Mouse (Mus musculus) neural tube, embryonic 15.5 days (tissue): ENCODE data around the gene E130114P18Rik. TPM values are rescaled to one million over a fixed set of nuclear protein-coding genes. Genes with fewer than 3 reads are reported as not detected.

Experiments
- ATAC-seq: fragments of 200-750 bp; cut with Nextera tagmentation; 2 replicates; pipeline ENCODE4 v1.8.0; 2017; ENCODE audit warnings: mild to moderate bottlenecking, moderate TSS enrichment, moderate library complexity; ENCODE audit not compliant: low FRiP score
- H3K27ac ChIP-seq: fragments of 300-500 bp; sonication (generic); replicated peaks from 2 replicates; pipeline ENCODE4 v1.5.1; 2015; ENCODE audit warnings: mild to moderate bottlenecking, inconsistent platforms
- H3K27me3 ChIP-seq: fragments of 300-500 bp; sonication (generic); replicated peaks from 2 replicates; pipeline ENCODE4 v1.6.1; 2015; ENCODE audit warnings: inconsistent platforms
- H3K36me3 ChIP-seq: fragments of 300-500 bp; sonication (generic); 2 replicates; pipeline ENCODE4 v1.6.1; 2015; ENCODE audit warnings: inconsistent platforms
- H3K4me1 ChIP-seq: fragments of 300-500 bp; sonication (generic); 2 replicates; pipeline ENCODE4 v1.6.1; 2015; ENCODE audit warnings: inconsistent platforms
- H3K4me2 ChIP-seq: fragments of 300-500 bp; sonication (generic); 2 replicates; pipeline ENCODE4 v1.6.1; 2015; ENCODE audit warnings: inconsistent platforms, mild to moderate bottlenecking, moderate library complexity
- H3K4me3 ChIP-seq: fragments of 300-500 bp; sonication (generic); replicated peaks from 2 replicates; pipeline ENCODE4 v1.5.1; 2015; ENCODE audit warnings: mild to moderate bottlenecking, inconsistent platforms
- H3K9ac ChIP-seq: fragments of 300-500 bp; sonication (generic); replicated peaks from 2 replicates; pipeline ENCODE4 v1.6.1; 2015; ENCODE audit warnings: mild to moderate bottlenecking, inconsistent platforms
- H3K9me3 ChIP-seq: fragments of 300-500 bp; sonication (generic); replicated peaks from 2 replicates; pipeline ENCODE4 v1.6.1; 2016; ENCODE audit warnings: inconsistent platforms
- WGBS: fragments of 180-500 bp; shearing (Covaris S2); methylation state at CpG from one replicate; pipeline ENCODE4 v1.1.7; 2015; ENCODE audit warnings: mixed read lengths; 5-methylcytosine and 5-hydroxymethylcytosine counted together
- polyA plus RNA-seq: library from polyadenylated mRNA; unstranded; fragments of >200 nt; fragmentation: Nextera tagmentation; extraction: Ambion mirVana; gene quantifications from 2 replicates; pipeline ENCODE4 v1.2.1, GENCODE M21; 2015

The E130114P18Rik gene
- polyA plus RNA-seq, 1 experiment from 2014 or later, result 18.4 TPM

DNA sequence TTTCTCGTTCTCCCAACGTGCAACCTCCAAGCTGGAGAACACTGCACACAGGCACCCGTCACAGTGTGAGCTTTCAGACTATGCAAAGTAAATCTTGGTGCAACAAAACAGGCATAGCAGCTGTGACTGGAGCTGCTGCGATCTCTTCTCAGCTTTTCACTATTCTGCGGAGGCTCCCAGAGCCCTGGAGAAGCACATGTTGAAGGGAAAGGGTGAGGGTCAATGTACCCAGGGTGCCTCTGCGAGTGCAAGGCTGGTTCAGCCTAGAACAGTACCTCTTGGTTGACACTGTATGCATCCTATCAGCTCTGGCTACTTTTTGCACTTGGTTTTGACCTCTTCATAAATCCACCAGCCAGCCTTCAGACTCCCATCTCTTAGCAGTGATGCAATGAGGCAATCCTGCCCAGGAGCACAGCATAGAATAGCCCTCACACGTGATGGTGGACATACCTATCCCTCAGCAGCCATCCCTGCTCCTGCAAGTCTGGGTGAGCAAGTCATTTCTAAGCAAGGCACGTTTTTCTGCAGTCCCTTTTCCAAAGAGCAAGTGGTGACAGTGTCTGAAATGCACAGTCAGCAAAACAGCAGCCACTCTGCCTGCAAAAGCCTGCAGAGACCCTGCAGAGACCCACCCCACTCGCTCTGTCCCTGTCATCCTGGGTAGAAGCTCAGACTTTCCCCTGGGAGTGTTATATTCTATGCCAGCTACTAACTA, 67.7 kb downstream of the E130114P18Rik start:
- ATAC-seq, result peak; percentile 66
- H3K4me3 ChIP-seq, result no peak overlapping the region
- no peak overlapping the region for H3K9ac ChIP-seq
- H3K27ac ChIP-seq, result peak overlapping the region; percentile 60
- H3K4me1 ChIP-seq, result peaks cover 20% of the 10 kb centered on the region
- peak overlapping the region; percentile 13; the same call in 1 of the 2 replicates for H3K4me2 ChIP-seq
- H3K36me3 ChIP-seq, result no peaks in the 10 kb centered on the region
- no peaks in the 10 kb centered on the region for H3K9me3 ChIP-seq
- WGBS, result 21% methylated on average over 9 of the region's 9 CpGs
- H3K27me3 ChIP-seq, result no peaks in the 10 kb centered on the region

DNA sequence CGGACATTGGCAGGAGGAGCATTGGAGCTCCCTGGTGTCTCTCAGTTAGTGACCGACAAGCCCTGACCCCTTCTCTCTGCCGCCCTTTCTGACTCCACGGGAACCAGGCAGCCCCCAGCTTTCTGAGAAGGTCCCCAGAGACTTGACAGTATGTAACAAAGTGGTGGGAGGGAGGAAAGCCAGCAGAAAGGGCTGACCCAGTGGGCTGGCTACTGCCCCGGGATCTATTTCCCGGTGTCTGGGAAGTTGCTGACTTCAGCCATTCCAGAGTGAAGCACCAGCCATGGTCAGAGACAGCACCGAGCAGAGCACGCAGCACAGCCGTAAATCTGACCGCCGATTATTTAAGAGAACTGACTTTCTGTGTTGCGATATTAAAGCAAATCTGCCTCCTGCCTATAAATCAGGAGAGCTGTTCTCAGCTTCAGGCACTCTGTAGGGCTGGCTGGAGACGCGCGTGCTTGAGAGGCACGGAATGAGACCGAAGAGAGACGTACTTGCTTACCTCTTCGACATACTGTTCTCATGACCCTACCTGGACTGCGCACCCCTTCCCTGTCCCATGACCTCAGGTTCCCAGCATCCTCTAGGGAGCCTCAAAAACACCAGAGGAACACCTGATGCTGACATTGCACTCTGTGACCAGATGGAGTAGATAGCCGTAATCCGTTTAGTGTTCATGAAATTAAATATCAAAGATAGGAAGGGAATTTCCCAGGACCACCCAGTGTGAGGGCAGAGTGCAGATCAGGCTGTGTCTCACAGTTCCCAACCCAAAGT, 70.3 kb downstream of the E130114P18Rik start:
- H3K4me3 ChIP-seq, result no peak overlapping the region
- no peak overlapping the region for H3K27ac ChIP-seq
- no peaks in the 10 kb centered on the region for H3K27me3 ChIP-seq
- 53% methylated on average over 22 of the region's 22 CpGs for whole genome bisulfite sequencing
- H3K4me2 ChIP-seq, result peak overlapping the region; percentile 35
- peaks cover 20% of the 10 kb centered on the region for H3K4me1 ChIP-seq
- peak; percentile 69 for ATAC-seq
- no peak overlapping the region for H3K9ac ChIP-seq
- H3K36me3 ChIP-seq, result no peaks in the 10 kb centered on the region
- H3K9me3 ChIP-seq, result no peaks in the 10 kb centered on the region

DNA sequence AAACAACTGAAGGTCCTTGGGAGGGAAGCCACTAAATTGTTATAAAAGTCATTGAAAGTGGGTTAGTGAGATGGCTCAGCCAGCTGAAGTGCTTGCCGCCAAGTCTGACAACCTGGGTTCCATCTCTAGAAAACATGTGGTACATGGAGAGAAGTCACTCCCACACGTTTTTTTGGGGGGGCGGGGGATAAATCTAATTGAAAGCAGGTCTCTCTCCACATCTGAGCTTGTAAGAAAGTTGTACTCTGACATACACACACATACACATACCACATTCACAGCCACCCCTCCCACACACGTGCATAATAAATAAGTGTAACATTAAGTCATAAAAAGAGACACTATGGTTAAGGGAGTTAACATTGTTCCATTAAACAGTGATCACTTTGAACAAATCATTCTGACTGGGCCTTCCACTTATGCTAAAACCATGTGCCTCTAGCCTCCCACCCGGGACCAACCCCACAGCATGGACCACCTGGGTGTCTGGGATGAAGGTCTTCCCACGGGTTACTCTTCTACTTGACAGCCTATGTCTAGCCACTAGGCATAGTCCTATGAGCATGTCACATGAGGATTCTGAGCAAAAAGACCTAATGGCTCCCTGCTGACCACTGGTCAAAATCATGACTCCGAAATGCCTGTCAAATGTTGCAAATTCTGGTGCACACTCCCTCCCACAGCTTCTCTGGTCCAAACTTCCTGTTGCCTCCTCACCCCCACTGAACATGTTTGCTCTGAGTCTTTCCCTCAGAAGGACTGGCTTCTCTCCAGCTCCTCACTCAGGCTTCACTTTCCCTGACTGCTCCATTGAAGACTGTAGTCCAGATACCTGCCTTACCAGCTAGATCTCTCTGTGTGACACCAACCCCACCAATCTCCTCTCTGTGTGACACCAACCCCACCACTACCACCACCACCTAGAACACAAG, 80.9 kb downstream of the E130114P18Rik start:
- WGBS, result 83% methylated on average over 7 of the region's 7 CpGs

DNA sequence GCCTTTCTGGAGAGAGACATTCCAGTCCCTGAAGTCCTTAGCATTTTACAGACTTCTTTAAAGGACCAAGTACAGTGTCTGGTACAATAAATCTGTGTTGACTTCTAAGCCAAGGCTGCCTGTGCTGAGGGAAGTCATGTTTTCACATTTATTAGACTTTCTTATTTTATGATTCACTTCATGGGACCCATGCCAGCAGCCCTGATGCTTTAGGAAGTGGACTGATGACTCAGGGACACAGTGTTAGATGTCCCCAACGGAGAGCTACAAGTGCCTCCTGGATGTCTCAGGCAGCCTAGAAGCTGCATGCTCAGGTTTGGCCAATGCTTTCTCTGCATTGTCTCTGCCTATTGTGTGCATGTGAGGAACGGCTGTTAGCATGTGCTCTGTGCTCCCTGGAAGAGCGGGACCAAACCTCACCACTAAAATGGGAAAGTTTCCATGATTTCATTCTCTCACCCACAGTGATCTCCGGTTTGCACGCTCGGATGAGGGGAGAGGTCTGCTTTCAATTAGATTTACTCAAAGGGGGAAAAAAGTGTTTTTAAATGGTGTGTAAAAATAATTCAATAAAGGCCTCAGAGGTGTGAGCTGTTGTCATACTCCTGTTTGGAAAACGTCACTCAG, 82.4 kb downstream of the E130114P18Rik start:
- ATAC-seq, result no peak; the same call in 1 of the 2 replicates
- H3K4me3 ChIP-seq, result no peak overlapping the region

More for the DNA sequence above, 80.9 kb downstream of the E130114P18Rik start:
- no peaks in the 10 kb centered on the region for H3K9me3 ChIP-seq
- no peak overlapping the region for H3K4me2 ChIP-seq
- H3K9ac ChIP-seq, result no peak overlapping the region
- no peak overlapping the region for H3K27ac ChIP-seq
- no peak for ATAC-seq
- H3K27me3 ChIP-seq, result no peaks in the 10 kb centered on the region
- H3K36me3 ChIP-seq, result no peaks in the 10 kb centered on the region
- no peaks in the 10 kb centered on the region for H3K4me1 ChIP-seq
- no peak overlapping the region for H3K4me3 ChIP-seq

DNA sequence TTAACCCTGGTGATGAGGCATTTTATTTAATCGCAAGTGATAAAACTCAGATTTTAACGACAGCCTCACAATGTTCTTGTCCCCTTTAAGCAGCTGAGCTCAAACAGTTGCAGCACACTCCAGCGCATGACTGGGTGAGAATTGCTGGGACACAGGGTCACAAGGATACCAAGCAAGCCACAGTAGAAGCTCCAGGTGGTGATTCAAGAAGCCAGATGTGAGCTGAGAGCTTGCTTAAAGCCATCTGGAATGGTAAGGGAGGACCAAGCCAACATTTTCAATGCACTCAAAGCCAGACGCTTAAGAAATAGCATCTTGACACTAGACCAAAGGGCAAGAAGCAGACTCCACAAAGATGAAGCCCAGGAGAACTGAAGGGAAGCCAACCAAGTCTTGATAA, 83.9 kb downstream of the E130114P18Rik start:
- Histone ChIP-seq H3K9ac (no peak overlapping the region), H3K4me1 (peaks cover 5% of the 10 kb centered on the region; the same call in 1 of the 2 replicates), H3K27ac (no peak overlapping the region), H3K9me3 (no peaks in the 10 kb centered on the region), H3K27me3 (no peaks in the 10 kb centered on the region), H3K4me3 (no peak overlapping the region), H3K4me2 (no peak overlapping the region), H3K36me3 (no peaks in the 10 kb centered on the region)
- ATAC-seq, result no peak
- WGBS, result 87% methylated on average over 4 of the region's 4 CpGs

More for the DNA sequence above, 82.4 kb downstream of the E130114P18Rik start:
- no peaks in the 10 kb centered on the region for H3K9me3 ChIP-seq
- no peak overlapping the region for H3K9ac ChIP-seq
- H3K4me1 ChIP-seq, result no peaks in the 10 kb centered on the region
- H3K36me3 ChIP-seq, result no peaks in the 10 kb centered on the region
- no peak overlapping the region for H3K27ac ChIP-seq
- no peaks in the 10 kb centered on the region for H3K27me3 ChIP-seq
- WGBS, result 73% methylated on average over 7 of the region's 7 CpGs
- H3K4me2 ChIP-seq, result no peak overlapping the region

DNA sequence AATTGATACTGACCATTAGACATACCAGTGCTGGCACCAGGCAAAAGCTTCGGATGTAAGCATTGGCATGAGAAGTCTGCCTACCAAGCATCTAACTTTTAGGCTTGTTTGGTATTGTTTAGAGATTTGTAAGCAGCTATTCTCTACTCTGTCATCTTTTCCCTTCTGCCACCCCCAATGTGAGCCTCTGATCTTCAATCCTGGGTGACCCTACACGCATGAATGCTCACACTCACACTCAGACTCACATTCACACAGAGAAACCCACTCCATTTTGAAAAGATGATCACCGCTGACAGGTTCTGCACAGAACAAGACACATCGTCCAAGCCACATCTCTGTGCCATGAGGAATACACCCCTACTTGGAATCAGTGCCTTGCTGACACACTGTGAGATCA, 84.8 kb downstream of the E130114P18Rik start:
- no peaks in the 10 kb centered on the region for H3K27me3 ChIP-seq
- 89% methylated on average over 4 of the region's 4 CpGs for WGBS
- H3K9me3 ChIP-seq, result no peaks in the 10 kb centered on the region
- no peak overlapping the region for H3K27ac ChIP-seq
- H3K36me3 ChIP-seq, result no peaks in the 10 kb centered on the region
- H3K9ac ChIP-seq, result no peak overlapping the region
- no peak overlapping the region for H3K4me3 ChIP-seq
- peaks cover 5% of the 10 kb centered on the region; the same call in 1 of the 2 replicates for H3K4me1 ChIP-seq
- H3K4me2 ChIP-seq, result no peak overlapping the region
- ATAC-seq, result no peak

DNA sequence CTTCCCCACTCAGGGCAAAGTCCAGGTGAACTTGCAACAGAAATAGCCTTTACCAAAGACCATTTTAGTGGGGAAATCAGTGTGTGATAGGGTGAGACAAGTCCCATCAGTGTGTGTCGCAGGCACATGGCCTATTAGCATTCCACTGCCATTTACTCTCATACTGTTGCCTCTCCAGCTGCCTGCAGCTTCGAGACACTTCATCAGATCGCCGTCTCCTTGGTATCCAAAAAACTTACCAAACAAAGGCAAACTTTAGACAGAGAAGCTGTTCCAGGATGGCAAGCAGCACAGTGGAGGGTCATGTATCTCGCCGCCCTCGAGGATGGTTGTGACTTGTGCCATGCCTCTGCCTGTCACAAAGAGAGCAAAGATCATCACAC, 87.5 kb downstream of the E130114P18Rik start:
- ATAC-seq, result no peak
- Histone ChIP-seq H3K9ac (no peak overlapping the region), H3K4me1 (peaks cover 5% of the 10 kb centered on the region; the same call in 1 of the 2 replicates), H3K27me3 (no peaks in the 10 kb centered on the region), H3K36me3 (no peaks in the 10 kb centered on the region), H3K4me3 (no peak overlapping the region), H3K9me3 (no peaks in the 10 kb centered on the region), H3K4me2 (no peak overlapping the region), H3K27ac (no peak overlapping the region)
- WGBS, result 69% methylated on average over 7 of the region's 7 CpGs

DNA sequence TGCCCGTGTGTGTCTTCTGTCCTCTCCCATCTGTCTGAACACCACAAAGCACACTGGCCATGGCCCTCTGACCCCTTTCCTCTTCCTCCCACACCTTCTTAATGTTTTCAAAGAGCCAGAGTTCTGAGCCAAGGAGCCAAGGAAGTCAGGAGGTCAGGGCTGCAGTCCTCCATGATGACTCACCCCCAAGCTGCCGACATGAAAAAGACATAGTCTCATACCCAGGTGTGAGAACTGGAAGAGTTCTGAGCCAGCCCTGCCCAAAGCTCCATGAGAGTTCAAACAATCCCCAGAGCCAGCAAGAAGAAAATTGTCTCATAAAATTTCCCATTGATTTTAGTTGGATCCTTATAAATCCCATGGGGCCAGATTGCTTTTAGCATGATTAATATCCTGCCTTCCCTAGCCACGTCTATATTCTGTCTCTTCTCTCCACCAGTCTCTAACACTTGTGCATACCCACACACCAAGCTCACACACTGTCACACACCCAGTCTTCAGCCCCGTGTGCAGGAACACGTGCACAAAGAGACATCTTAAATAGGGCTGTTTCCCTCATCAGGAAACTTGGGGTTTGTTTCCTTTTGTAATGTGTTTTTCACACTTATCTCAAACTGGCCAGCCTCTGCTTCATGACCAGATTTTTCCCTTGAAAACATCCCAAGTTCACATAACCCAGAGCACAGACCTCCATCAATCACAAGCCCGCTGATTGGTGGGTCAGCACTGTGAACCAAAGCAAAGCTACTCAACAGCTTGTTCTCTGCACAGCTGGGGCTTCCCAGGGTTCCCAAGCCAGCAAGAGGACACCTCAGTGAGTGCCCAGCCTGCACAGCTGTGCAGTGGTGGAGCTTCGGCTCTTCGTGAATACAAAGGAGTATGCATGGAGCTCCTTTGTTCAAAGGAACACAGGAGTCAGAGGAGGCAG, 88.2 kb downstream of the E130114P18Rik start:
- H3K9ac ChIP-seq, result no peak overlapping the region
- WGBS, result 57% methylated on average over 8 of the region's 8 CpGs
- H3K4me1 ChIP-seq, result peaks cover 5% of the 10 kb centered on the region; the same call in 1 of the 2 replicates
- H3K36me3 ChIP-seq, result no peaks in the 10 kb centered on the region
- no peak overlapping the region for H3K27ac ChIP-seq
- no peak overlapping the region for H3K4me3 ChIP-seq
- ATAC-seq, result no peak
- H3K4me2 ChIP-seq, result no peak overlapping the region
- no peaks in the 10 kb centered on the region for H3K27me3 ChIP-seq
- no peaks in the 10 kb centered on the region for H3K9me3 ChIP-seq

DNA sequence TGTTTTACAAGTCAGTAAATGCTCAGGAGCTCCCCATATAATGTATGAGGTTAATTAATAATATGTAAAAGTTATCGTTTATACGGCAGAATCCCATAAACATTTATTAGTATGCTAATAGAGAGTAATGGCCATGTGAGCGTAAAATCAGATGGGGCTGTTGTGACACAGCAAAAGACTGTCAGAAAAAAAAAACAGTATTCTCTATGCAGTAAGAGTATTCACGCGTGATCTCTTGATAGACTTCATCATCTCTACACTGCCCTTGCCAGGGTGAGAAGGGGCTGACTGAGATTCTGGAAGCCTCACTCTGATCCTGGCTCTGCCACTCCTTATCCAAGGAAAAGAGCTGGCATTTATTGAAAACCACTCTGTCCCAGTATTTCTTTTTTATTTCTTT, 91.9 kb downstream of the E130114P18Rik start:
- Histone ChIP-seq H3K4me3 (no peak overlapping the region), H3K9ac (no peak overlapping the region), H3K4me2 (no peak overlapping the region), H3K9me3 (no peaks in the 10 kb centered on the region), H3K36me3 (no peaks in the 10 kb centered on the region), H3K27me3 (no peaks in the 10 kb centered on the region), H3K27ac (no peak overlapping the region), H3K4me1 (peaks cover 5% of the 10 kb centered on the region; the same call in 1 of the 2 replicates)
- ATAC-seq, result no peak; the same call in 1 of the 2 replicates
- 45% methylated on average over 5 of the region's 5 CpGs for WGBS

DNA sequence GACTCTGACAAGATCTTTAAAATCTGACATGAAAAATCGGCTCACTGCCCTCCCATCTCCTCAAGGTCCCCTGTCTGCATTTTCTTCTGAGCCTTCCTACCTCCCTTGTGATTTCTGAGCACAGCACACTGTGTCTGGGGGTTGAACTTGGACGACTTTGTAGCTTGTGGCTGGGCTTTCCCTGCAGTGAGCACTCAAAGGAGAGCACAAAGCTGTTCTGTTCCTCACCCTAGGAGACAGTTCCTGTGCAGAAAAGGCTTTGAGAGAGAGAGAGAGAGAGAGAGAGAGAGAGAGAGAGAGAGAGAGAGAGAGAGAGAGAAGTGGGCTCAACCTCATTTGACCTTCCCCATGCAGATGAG, 101.3 kb downstream of the E130114P18Rik start:
- peaks cover 14% of the 10 kb centered on the region for H3K4me1 ChIP-seq
- no peak overlapping the region for H3K27ac ChIP-seq
- H3K4me3 ChIP-seq, result no peak overlapping the region
- peak; percentile 54; the same call in 1 of the 2 replicates for ATAC-seq
- no peaks in the 10 kb centered on the region for H3K9me3 ChIP-seq
- H3K36me3 ChIP-seq, result no peaks in the 10 kb centered on the region
- WGBS, result 21% methylated on average over 2 of the region's 2 CpGs
- peak overlapping the region; percentile 53; the same call in 1 of the 2 replicates for H3K4me2 ChIP-seq
- no peak overlapping the region for H3K9ac ChIP-seq
- H3K27me3 ChIP-seq, result no peaks in the 10 kb centered on the region
